Mouse (Mus musculus) adrenal gland, adult (tissue): ENCODE measurements around the gene Ttc38.

Experiments used
- DNase-seq, 2 experiments: peaks; one replicate each; pipeline ENCODE4 v3.0.0; 2022 to 2023; ENCODE audit warnings: low spot score in 1 of 2; ENCODE audit not compliant: inconsistent age in 2 of 2

Gene Ttc38

GRCm38 (mm10) chr15:85831954-85832590 lies at the start of gene Ttc38:
Gene Ttc38 (plus strand): TSS chr15:85832306.
- DNase-seq = peak; percentile 88 to 96

GRCm38 (mm10) chr15:85783146-85783545 lies 49.0 kb upstream of the Ttc38 start:
- no peak for DNase-seq

GRCm38 (mm10) chr15:85784341-85784740 lies 47.8 kb upstream of the Ttc38 start:
- DNase-seq = no peak

GRCm38 (mm10) chr15:85786711-85787110 lies 45.4 kb upstream of the Ttc38 start:
- DNase-seq = no peak

- no peak for DNase-seq
These were observed 44.6 kb upstream of the Ttc38 start for GRCm38 (mm10) chr15:85787482-85787881.

- no peak for DNase-seq
These were observed 44.1 kb upstream of the Ttc38 start for GRCm38 (mm10) chr15:85788051-85788450.

GRCm38 (mm10) chr15:85788633-85789032 lies 43.5 kb upstream of the Ttc38 start:
- no peak for DNase-seq

GRCm38 (mm10) chr15:85791449-85791848 lies 40.7 kb upstream of the Ttc38 start:
- no peak for DNase-seq

GRCm38 (mm10) chr15:85792819-85793218 lies 39.3 kb upstream of the Ttc38 start:
- peak in 1 of 2 experiments; percentile 43 for DNase-seq

GRCm38 (mm10) chr15:85795516-85795915 lies 36.6 kb upstream of the Ttc38 start:
- DNase-seq = no peak

GRCm38 (mm10) chr15:85798676-85799075 lies 33.4 kb upstream of the Ttc38 start:
- DNase-seq = no peak

- DNase-seq = peak; percentile 39 to 71
These were observed 29.2 kb upstream of the Ttc38 start for GRCm38 (mm10) chr15:85802931-85803330.

- peak in 1 of 2 experiments; percentile 65 for DNase-seq
These were observed 25.2 kb upstream of the Ttc38 start for GRCm38 (mm10) chr15:85806886-85807285.

- DNase-seq = no peak
These were observed 24.7 kb upstream of the Ttc38 start for GRCm38 (mm10) chr15:85807404-85807803.

- no peak for DNase-seq
These were observed 24.1 kb upstream of the Ttc38 start for GRCm38 (mm10) chr15:85808031-85808430.

GRCm38 (mm10) chr15:85808434-85808833 lies 23.7 kb upstream of the Ttc38 start:
- no peak for DNase-seq

- no peak for DNase-seq
These were observed 23.0 kb upstream of the Ttc38 start for GRCm38 (mm10) chr15:85809091-85809490.

- no peak for DNase-seq
These were observed 21.7 kb upstream of the Ttc38 start for GRCm38 (mm10) chr15:85810462-85810805.

GRCm38 (mm10) chr15:85810806-85811521 lies 21.1 kb upstream of the Ttc38 start:
- peak in 1 of 2 experiments; percentile 48 for DNase-seq

- DNase-seq = peak; percentile 99 to 100
These were observed 20.4 kb upstream of the Ttc38 start, which contains the start of gene Cdpf1 for GRCm38 (mm10) chr15:85811535-85812277. Gene Cdpf1 (minus strand): TSS chr15:85811697.

GRCm38 (mm10) chr15:85813428-85813827 lies 18.7 kb upstream of the Ttc38 start:
- no peak for DNase-seq
